Mouse (Mus musculus): ENCODE results near the gene Cenpm.

Cenpm gene

DNA sequence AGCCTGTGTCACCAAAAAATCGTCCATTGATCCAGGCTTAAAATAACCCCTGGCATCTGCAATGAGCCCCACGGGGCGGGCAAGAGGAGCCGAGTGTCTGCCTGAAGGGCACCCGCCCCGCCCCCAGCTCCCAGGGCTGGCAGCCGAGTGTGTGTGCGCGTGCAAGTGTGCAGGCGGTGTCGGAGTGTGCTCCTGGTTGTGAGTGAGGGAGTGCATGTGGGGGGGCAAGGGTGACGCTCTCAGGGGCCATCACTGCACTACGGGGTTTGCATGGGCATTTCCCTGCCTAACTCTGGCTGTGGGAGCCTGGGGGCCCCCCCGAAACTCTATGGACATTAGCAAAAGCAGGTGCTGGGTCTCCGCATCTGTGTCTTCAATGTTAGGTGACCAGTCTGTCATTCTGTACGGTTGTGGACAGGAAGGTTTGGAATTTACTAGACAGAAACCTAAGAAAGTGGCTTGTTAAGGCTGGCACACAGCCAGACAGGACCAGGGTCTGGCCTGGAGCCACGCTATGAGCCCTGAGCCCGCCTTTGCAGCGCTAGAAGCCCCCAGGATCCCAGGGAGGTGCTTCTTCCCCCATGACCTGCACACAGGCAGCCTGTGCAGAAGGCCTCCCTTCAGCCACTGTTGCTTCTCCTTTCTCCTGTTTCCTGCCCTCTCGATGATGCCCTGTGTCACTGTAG lies 28.3 kb downstream of the Cenpm start:
- no peak for DNase-seq (ENCODE audit: extremely low spot score, low spot score)

DNA sequence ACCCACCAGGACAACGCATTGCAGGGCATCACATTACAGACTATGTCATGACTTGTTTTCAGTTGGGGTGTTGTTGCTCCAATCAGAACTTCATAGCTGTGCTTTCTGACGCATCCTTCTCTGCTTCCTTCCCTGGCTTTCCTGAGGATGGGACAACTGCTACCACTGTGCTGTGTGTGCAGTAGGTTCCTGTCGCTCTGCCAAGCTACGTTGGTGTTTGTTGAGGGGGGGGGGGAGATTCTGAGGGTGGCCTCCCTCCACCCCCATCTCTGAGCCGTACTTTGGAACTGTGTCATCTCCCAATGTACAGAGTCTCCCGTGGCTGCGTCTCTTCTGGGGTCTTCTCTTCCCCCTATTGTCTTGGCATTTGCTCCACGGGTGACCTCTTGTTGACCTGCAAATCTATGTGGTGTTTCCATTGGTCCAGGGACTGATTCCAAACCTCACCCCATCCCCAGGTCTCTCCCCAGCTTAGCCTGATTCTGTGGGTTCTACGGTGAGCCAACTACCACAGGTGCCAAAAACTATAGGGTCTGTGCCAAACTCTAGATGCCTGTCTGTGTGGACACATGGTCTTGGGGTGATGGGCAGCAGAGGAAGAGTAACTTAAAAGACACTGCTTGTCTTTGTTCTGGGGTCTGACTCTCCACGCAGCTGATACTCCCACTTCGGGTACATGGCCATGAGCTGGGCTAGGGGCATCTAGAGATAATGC lies 29.1 kb downstream of the Cenpm start:
- no peak for DNase-seq (ENCODE audit: extremely low spot score, low spot score)

DNA sequence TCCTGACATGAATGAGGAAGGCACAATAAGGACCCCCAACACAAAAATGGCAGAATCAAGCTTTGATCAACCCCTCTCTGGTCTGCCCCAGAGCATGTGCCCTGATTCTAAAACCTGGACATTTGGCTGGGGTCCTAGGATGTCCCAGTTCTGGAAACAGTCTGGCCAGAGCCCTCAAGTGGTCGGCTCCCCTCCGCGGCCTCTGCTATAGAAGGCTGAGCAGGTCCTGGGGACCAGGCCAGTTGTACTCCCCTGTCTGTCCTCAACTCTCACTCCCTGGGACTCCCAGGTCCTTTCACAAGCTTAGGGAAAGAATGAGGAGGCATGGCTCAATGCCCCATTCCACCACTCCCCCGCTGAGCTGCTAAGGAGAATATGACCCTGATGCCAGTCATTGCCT lies 31.3 kb downstream of the Cenpm start:
- DNase-seq (ENCODE audit: extremely low spot score, low spot score) = no peak

DNA sequence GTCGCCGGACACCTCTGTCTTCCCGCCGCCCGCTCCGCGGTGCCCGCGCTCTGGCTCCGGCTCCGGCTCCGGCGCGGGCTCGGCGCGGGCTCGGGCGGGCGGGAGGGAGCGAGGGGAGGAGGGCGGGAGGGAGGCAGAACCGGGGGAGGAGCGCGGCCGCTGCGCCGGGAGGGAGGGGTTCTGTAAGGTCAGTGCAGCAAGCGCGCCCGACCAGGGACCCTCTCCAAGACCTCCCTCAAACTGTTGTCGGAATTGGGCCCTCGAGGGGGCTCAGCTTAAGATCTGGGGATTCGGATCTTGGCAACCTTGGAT lies 31.8 kb downstream of the Cenpm start, which contains the start of gene Shisa8:
TSS of gene Shisa8 (minus strand) at position 64 of the 312 bp plus-strand sequence.
- DNase-seq (ENCODE audit: extremely low spot score, low spot score) = peak; percentile 45

DNA sequence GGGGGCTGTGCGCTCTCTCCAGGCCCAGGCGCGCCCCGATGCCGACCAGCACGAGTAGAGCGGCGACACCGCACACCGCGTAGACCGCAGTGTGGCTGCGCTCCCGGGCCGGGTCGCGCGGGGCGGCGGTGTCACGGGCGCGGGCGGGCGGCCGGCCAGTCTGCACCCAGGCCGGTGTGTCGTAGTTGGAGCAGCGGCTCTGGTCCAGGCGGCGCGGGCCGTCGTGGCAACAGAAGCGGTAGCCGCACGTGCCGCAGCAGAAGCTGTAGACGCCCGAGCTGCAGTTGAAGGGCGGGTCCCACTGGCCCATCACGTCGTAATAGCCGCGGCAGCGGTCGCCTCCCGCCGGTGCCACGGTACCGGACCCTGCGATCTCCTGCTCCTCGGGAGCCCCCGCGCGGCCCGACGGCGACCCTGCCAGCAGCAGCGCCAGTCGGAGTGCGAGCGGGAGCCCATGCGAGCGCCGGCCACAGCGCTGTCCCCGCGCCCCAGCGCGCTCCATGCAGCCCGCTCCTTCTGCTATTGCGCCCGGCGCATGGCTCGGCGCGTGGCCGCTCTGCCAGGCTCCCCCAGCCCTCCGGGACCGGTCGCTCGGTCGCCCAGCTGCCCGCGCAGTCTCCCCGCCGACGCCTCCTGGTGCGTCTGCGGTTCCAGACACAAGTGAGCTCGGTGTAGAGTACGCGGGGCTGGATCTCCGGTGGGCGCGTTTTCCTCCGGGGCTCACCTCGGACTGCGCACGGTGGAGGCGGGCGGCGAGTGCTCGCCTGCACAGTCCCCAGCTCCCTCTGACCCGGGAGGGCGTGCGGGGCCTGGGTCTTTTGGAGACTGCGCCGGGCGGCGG lies 32.4 kb downstream of the Cenpm start:
- DNase-seq (ENCODE audit: extremely low spot score, low spot score) = peak; percentile 65

DNA sequence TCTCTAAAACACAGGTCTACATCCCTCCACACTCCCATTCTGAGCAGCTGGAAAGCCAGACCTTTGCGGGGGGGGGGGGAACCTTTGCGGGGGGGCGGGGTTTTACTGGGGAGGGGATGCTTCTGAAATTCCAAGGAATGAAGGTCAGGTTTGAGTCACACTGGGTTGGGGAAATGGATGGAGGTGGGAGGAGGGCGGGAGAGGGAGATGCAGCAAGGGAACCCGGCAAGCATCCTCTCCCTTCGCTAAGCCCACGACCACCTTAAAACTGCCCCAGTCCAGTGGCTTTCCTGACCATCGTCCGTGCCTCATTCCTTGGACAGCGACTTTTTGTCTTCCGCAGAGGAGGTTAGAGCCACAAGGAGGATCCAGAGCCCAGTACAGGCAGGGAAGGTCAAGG lies 33.3 kb downstream of the Cenpm start:
- no peak for DNase-seq (ENCODE audit: extremely low spot score, low spot score)

DNA sequence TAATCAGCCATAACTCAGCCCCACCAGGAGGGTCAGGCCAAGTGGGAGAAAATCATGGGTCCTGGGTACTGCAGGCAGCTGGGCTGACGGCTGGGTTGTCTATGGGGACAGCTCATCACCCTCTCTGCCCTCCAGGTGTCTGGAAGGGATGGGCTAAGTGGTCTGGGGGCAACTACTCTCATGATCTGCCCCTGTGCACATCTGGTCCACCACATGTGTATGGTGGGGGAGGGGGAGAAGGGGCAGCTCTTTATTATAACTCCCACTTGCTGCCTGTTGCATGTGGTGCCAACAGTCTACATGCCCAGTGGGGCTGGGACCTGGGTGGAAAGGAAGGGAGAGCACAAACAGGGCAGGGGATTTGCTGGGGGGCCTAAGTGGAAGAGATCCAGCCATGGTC lies 33.7 kb downstream of the Cenpm start:
- no peak for DNase-seq (ENCODE audit: extremely low spot score, low spot score)

DNA sequence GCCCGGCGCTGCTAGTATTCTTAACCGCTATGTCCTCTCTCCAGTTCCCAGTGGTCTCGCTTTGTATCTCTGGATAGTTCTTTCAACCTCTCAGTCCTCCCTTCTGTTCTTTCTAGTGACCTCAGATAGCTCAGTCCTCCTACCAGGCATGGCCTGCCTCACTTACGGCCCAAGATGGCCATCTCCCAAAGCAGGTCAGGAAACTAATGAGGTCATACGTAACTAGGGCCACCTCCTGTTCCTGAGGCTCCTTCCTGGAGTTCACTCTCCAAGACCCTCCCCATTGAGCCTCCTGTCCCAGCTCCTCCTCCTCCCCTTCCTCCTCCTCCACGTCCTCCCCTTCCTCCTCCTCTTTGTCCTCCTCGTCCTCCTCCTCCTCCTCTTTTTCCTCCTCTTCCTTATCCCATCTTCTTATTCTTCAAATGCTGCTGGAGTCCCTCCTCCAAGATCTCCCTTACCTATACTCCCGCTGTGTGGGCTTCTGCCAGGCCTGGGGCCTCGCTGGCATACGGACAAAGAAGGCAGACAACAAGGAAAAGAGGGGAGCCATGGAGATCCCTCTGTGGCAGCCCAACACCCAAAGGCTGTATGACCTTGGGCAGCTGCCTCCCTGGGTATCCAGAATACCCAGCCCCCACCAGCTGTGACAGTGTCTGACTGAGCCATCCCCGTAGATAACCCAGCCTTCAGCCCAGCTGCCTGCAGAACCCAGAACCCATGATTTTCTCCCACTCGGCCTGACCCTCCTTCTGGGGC lies 35.1 kb downstream of the Cenpm start:
- no peak for DNase-seq (ENCODE audit: extremely low spot score, low spot score)

DNA sequence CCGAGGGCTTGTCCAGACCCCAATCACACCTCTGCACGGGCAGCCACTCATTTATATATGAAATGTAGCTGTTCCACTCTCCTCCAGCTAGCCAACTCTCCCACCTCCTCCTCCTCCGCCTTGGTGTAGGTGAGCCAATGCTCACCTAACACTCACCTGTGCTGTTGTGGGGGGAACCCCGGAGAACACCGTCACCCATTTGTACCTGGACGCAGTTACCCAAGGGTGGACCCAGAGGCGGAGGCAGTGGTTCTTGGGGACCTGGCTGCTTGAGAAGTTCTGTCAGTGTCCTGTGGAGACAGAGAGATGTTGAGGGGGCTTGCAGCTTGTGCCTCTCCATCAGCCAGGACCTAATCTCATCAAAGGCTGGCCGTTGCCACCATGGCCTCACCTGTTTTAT lies 36.2 kb downstream of the Cenpm start:
- DNase-seq (ENCODE audit: extremely low spot score, low spot score) = no peak

DNA sequence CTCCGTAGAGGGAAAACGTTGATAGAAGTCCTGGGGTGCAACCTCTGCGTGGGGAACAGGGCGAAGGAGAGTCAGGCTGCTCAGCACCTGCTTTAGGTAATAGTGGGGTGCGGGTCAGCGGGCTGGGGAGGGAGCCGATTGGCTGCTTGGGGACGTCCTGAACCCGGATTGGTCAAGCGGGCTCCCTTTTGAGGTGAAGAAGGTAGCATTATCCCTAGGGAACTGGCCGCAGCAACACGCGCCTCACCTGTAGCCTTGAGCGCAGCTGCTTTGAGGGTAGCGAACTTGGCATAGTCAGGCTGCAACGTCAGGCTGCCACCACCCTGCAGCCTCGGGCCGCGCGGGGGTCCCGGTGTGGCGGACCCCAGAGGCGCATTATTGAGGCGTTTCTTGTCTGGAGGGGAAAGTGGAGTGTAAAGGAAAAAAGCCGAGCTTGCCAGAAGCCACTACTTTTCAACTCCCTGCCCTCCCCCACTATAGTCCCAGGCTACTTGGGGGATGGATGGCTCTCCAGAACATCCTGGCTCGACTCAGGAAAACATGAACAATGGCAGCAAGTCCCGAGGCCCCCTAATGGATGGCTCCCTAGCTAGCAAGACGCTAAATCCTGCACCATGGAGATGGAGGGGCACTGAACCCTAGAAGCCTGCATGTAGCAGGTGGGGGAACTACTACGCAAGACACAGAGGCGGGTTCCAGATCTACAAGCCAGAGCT lies 36.9 kb downstream of the Cenpm start:
- no peak for DNase-seq (ENCODE audit: extremely low spot score, low spot score)

DNA sequence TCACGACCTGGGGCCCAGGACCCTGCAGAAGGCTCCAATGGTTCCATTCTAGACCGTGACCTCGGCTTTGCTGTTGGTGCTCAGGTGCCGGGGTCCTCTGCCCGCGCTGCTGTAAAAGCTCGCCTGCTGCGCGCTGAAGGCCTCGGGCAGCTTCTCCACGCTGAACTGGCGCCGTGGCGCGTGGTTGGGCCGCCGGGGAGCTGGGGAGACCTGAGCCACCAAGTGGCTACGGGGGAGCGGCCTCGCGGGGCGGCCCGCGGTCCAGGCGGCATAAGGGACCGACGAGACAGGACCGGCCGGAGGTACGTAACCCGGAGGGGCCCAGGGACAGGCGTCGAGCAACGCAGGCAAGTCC lies 37.5 kb downstream of the Cenpm start:
- no peak for DNase-seq (ENCODE audit: extremely low spot score, low spot score)

DNA sequence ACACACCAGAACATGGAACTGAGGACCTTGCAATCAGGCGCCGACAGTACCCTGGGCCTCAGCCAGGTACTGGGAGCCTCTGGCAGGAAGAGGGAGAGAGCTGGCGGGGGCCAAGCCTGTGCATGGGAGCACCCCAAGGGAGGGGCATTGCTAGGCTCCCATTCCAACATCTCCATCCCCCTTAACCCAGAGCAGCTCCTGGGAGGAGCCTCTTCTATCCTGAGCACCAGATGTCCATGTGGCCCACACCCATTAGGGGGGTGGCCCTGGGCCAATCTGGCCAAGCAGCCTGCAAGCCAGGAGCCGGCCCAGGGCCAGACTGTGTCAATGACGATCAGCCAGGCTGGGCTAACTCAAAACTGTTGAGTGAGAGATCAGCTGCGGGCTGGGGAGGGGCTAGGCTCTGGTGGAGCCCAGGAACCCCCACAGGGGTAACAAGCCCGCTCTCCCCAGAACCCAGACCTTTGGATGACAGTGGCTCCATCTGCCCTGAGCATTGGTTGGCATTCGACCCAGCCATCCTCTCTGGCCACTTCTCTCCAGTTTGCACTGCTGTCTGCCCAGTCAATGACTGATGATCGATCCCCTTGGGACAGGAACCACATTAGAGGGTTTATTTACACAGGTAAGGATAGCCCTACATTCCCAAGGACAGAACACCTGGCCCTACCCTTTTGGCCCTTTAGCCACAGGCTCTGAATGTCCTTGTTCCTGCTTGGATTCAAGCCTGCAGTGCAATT lies 38.0 kb downstream of the Cenpm start:
- DNase-seq (ENCODE audit: extremely low spot score, low spot score) = no peak

DNA sequence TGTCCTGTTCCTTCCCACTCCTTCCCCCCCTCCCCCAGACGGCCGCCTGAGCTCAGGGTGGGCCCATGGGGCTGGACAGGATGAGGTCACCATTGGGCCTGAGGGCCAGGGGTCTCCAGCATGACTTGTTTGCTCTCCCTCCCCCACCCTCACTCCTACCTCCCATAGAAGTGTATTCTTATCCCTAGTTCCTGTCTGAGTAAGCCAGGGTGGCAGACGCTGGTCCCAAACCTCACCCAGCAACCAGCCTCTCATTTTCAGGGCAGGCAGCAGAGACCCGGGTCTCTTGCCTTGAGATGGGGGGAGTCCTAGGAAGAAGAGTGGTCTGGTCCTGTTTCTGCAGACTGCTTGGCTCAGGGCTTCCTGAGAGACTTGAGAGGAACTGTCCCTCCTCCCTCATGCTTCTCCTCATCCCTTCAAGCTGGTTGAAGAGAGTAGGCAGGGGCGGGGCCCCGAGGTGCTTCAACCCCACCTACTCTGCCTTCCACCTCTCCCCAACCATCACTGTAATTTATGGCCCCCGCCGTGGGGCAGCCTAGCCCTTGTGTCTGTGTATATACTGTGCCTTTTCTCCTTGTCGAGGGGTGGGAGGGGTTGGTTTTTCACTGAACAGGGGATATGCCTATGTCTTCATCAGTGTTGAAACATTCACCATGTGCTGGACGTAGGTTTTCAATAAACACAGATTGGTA lies 39.7 kb downstream of the Cenpm start:
- no peak for DNase-seq (ENCODE audit: extremely low spot score, low spot score)

DNA sequence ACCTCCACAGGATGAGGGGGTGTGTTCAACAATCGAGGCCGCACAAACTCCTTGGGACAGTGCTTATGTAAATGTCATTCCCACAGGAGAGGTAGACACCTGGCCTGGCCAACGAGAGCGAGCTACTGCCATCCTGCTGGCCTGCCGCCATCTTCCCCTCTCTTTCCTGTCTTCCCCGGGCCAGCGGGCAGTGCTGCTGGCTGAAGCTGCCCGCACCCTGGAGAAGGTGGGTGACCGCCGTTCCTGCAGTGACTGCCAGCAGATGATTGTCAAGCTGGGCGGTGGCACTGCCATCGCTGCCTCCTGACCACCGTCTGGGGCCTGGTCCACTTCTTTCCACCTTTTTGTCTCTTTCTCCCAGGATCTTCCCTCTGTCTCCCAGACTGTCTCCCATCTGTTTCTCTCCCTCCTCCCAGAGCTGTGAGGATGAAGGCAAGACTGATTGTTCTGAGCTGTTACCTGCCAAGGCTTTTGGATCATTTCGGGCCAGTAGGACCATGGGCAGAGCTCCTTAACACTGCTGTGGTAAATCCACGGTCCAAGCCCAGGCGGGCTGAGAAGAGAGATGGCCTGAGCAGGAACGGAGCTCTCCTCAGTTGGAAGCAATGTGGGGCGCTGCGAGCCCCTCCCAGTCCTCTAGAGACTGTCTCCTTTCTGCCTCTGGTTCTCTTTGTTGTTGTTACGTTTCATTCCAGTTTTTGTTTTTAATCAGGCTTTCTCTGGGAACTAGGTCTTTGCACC lies 40.8 kb downstream of the Cenpm start:
- DNase-seq (ENCODE audit: extremely low spot score, low spot score) = no peak

DNA sequence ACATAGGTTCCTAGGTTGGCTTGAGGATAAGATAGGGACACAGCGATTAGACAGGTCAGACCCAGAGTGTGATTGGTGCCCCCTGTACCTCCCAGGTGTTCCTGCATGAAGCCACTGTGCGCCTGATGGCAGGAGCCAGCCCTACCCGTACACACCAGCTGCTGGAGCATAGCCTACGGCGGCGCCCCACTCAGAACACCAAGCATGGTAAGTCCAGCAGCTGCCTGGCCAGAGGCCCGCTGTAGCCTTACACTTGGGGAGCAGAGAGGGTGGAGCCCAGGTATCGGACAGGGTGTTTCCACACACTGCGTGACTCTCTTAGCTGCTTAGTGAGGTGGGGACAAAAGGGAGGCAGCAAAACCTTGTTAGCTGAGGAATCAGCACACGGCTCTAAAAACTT lies 41.5 kb downstream of the Cenpm start:
- DNase-seq (ENCODE audit: extremely low spot score, low spot score) = no peak

DNA sequence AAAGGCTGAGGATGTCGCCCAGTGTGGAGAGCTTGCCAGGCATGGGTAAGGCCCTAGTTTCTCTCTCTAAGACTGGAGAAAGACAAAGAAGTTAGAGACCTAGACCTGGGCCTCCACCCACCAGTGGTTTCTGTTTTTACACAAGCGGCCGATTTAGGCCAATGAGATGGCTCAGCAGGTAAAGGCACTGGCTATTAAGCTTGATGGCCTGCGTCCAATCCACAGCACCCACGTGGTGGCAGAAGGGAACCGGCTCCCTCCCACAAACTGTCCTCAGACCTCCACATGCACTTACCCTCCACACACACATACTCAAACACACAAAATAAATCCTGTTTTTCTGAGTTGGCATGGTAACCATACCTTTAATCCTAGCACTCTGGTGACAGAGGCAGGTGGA lies 42.5 kb downstream of the Cenpm start:
- no peak for DNase-seq (ENCODE audit: extremely low spot score, low spot score)

DNA sequence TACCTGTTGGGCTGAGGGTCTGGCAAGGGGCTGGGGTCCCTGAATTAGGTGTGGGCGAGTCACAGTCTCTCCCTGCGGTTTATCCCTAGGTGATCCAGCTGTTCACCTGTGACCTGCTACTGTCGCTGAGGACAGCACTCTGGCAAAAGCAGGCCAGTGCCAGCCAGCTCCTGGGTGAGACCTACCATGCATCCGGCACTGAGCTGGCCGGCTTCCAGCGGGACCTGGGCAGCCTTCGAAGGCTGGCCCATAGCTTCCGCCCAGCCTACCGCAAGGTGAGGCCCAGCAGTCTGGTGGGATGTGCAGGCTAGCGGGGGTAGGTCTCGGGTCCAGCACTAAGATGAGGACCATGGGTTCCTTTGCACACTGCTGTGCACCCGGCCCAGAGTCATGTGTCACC lies 45.0 kb downstream of the Cenpm start:
- DNase-seq (ENCODE audit: extremely low spot score, low spot score) = no peak

DNA sequence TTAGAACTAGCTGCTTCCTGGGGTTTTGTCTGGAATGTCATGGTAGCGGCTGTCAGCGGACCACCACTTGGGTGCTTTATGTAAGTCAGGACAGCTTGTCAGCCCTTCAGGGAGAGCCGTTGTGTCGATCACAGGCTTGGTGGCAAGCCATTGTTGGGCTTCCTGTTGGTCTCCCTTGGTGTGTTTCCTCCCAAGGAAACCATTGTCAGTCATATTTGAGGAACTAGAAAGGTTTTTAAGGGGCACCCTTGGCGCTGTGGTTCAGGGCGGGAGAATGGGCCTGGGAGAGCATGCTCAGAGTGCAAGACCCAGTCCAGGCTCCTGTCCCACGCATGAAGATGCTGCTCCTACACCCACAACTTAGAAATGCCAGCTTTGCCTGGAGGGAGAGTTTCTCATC lies 46.2 kb downstream of the Cenpm start:
- no peak for DNase-seq (ENCODE audit: extremely low spot score, low spot score)

DNA sequence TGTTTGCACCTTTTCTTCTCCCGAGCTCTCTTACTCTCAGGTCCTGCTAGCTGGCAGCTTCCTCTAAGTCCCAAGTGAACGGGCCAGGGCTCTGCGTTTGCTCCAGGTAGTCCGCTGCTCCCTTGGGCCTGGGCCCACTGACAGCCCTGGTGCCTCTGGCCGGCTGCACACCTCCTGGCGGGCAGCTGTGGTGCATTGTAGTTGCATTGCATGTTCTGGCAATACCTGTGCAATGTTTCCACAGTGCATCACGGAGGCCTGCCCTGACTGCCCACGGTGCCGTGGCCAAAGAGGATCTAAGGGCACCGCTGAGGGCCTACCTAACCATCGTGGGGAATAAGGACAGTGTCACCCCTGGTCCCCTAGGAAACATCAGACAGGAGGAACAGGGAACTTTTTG lies 46.6 kb downstream of the Cenpm start:
- DNase-seq (ENCODE audit: extremely low spot score, low spot score) = no peak
